Mouse (Mus musculus) hindbrain, embryonic 16.5 days (tissue): ENCODE data around the gene Myh6. TPM values are rescaled to one million over a fixed set of nuclear protein-coding genes. Genes with fewer than 3 reads are reported as not detected.

Experiments
- ATAC-seq: fragments of 200-750 bp; cut with Nextera tagmentation; 2 replicates; pipeline ENCODE4 v1.8.0; 2017; ENCODE audit warnings: moderate TSS enrichment, moderate library complexity
- H3K27ac ChIP-seq: fragments of 300-500 bp; sonication (generic); 2 replicates; pipeline ENCODE4 v1.5.1; 2014; ENCODE audit warnings: low read depth, mild to moderate bottlenecking, control low read depth, low read length, moderate library complexity
- H3K27me3 ChIP-seq: fragments of 300-500 bp; sonication (generic); replicated peaks from 2 replicates; pipeline ENCODE4 v1.6.1; 2014; ENCODE audit warnings: low read length; ENCODE audit not compliant: control insufficient read depth, insufficient read depth
- H3K36me3 ChIP-seq: fragments of 300-500 bp; sonication (generic); 2 replicates; pipeline ENCODE4 v1.6.1; 2014; ENCODE audit warnings: mild to moderate bottlenecking, low read length, moderate library complexity, mixed read lengths; ENCODE audit not compliant: control insufficient read depth, insufficient read depth
- H3K4me1 ChIP-seq: fragments of 300-500 bp; sonication (generic); 2 replicates; pipeline ENCODE4 v1.6.1; 2014; ENCODE audit warnings: low read depth, low read length; ENCODE audit not compliant: control insufficient read depth, insufficient read depth
- H3K4me2 ChIP-seq: fragments of 300-500 bp; sonication (generic); 2 replicates; pipeline ENCODE4 v1.6.1; 2014; ENCODE audit warnings: mild to moderate bottlenecking, low read length, control low read depth, moderate library complexity
- H3K4me3 ChIP-seq: fragments of 300-500 bp; sonication (generic); 2 replicates; pipeline ENCODE4 v1.5.1; 2014; ENCODE audit warnings: mild to moderate bottlenecking, low read length, control low read depth, moderate library complexity
- H3K9ac ChIP-seq: fragments of 300-500 bp; sonication (generic); 2 replicates; pipeline ENCODE4 v1.6.1; 2014; ENCODE audit warnings: low read depth, mild to moderate bottlenecking, control low read depth, low read length, moderate library complexity
- H3K9me3 ChIP-seq: fragments of 300-500 bp; sonication (generic); 2 replicates; pipeline ENCODE4 v1.6.1; 2014; ENCODE audit warnings: mild to moderate bottlenecking, low read length, moderate library complexity; ENCODE audit not compliant: control insufficient read depth
- WGBS: fragments of 180-500 bp; shearing (Covaris S2); extraction: QIAGEN DNeasy Blood & Tissue Kit; methylation state at CpG from one replicate; pipeline ENCODE4 v1.1.7; 2014; 5-methylcytosine and 5-hydroxymethylcytosine counted together
- polyA plus RNA-seq: library from polyadenylated mRNA; unstranded; fragments of >200 nt; fragmentation: Nextera tagmentation; extraction: Ambion mirVana; gene quantifications from 2 replicates; pipeline ENCODE4 v1.2.1, GENCODE M21; 2015

Myh6 gene
- polyA plus RNA-seq, 1 experiment from 2014 or later: 1.8 TPM

GRCm38 (mm10) chr14:54997297-54997696 is 30.6 kb upstream of the Myh6 start:
- Histone ChIP-seq H3K27me3 (no peaks in the 10 kb centered on the region), H3K4me3 (no peak overlapping the region), H3K4me2 (no peak overlapping the region), H3K27ac (no peak overlapping the region), H3K4me1 (peaks cover 14% of the 10 kb centered on the region), H3K9me3 (no peaks in the 10 kb centered on the region), H3K36me3 (no peaks in the 10 kb centered on the region), H3K9ac (no peak overlapping the region)
- WGBS: 37% methylated on average over 4 of the region's 4 CpGs
- no peak for ATAC-seq

- H3K27ac ChIP-seq: no peak overlapping the region
- WGBS: 42% methylated on average over 9 of the region's 9 CpGs
Measured at GRCm38 (mm10) chr14:54996793-54997192, 30.1 kb upstream of the Myh6 start.

GRCm38 (mm10) chr14:54995457-54996138 is 28.9 kb upstream of the Myh6 start:
- Histone ChIP-seq H3K36me3 (no peaks in the 10 kb centered on the region), H3K4me3 (no peak overlapping the region), H3K9ac (peak overlapping the region; percentile 20; the same call in 1 of the 2 replicates), H3K27me3 (no peaks in the 10 kb centered on the region), H3K9me3 (no peaks in the 10 kb centered on the region), H3K27ac (peak overlapping the region; percentile 82), H3K4me2 (peak overlapping the region; percentile 15; the same call in 1 of the 2 replicates), H3K4me1 (peaks cover 14% of the 10 kb centered on the region)
- ATAC-seq: peak; percentile 85
- WGBS: 31% methylated on average over 14 of the region's 14 CpGs

More at GRCm38 (mm10) chr14:54996793-54997192, 30.1 kb upstream of the Myh6 start:
- H3K4me1 ChIP-seq: peaks cover 14% of the 10 kb centered on the region
- H3K9ac ChIP-seq: no peak overlapping the region
- no peak for ATAC-seq
- no peak overlapping the region for H3K4me2 ChIP-seq
- H3K36me3 ChIP-seq: no peaks in the 10 kb centered on the region
- H3K27me3 ChIP-seq: no peaks in the 10 kb centered on the region
- no peaks in the 10 kb centered on the region for H3K9me3 ChIP-seq
- H3K4me3 ChIP-seq: no peak overlapping the region

- Histone ChIP-seq H3K9me3 (no peaks in the 10 kb centered on the region), H3K4me3 (no peak overlapping the region), H3K27ac (peak overlapping the region; percentile 82), H3K4me1 (peaks cover 14% of the 10 kb centered on the region), H3K9ac (no peak overlapping the region), H3K4me2 (no peak overlapping the region), H3K36me3 (no peaks in the 10 kb centered on the region), H3K27me3 (no peaks in the 10 kb centered on the region)
- peak; percentile 12; the same call in 1 of the 2 replicates for ATAC-seq
Measured at GRCm38 (mm10) chr14:54994869-54995186, 28.1 kb upstream of the Myh6 start.

- H3K27me3 ChIP-seq: no peaks in the 10 kb centered on the region
- WGBS: 54% methylated on average over 11 of the region's 11 CpGs
- no peak within 1 kb of the TSS for H3K4me3 ChIP-seq
- no peaks in the 10 kb centered on the region for H3K36me3 ChIP-seq
- H3K9me3 ChIP-seq: no peaks in the 10 kb centered on the region
- H3K4me2 ChIP-seq: no peak within 1 kb of the TSS; the same call in 1 of the 2 replicates
- no peak for ATAC-seq
- H3K9ac ChIP-seq: peak within 1 kb of the TSS; percentile 20; the same call in 1 of the 2 replicates
- H3K4me1 ChIP-seq: peaks cover 14% of the 10 kb centered on the region
- H3K27ac ChIP-seq: peak within 1 kb of the TSS; percentile 82
Measured at GRCm38 (mm10) chr14:54994136-54994868, 27.6 kb upstream of the Myh6 start, which contains the start of gene Myh7. TSS of gene Myh7 (minus strand) at chr14:54994626.

- no peak overlapping the region for H3K27ac ChIP-seq
- no peak overlapping the region for H3K4me3 ChIP-seq
- H3K9ac ChIP-seq: no peak overlapping the region
- ATAC-seq: no peak
- H3K4me2 ChIP-seq: no peak overlapping the region
- H3K9me3 ChIP-seq: no peaks in the 10 kb centered on the region
- H3K36me3 ChIP-seq: no peaks in the 10 kb centered on the region
- 74% methylated on average over 10 of the region's 10 CpGs for WGBS
- no peaks in the 10 kb centered on the region for H3K27me3 ChIP-seq
- peaks cover 14% of the 10 kb centered on the region for H3K4me1 ChIP-seq
Measured at GRCm38 (mm10) chr14:54993636-54994035, 26.9 kb upstream of the Myh6 start.

GRCm38 (mm10) chr14:54992196-54992595 is 25.5 kb upstream of the Myh6 start:
- Histone ChIP-seq H3K36me3 (no peaks in the 10 kb centered on the region), H3K27ac (no peak overlapping the region), H3K4me3 (no peak overlapping the region), H3K27me3 (no peaks in the 10 kb centered on the region), H3K9me3 (no peaks in the 10 kb centered on the region), H3K4me1 (peaks cover 14% of the 10 kb centered on the region), H3K4me2 (no peak overlapping the region), H3K9ac (no peak overlapping the region)
- ATAC-seq: no peak
- WGBS: 91% methylated on average over 10 of the region's 10 CpGs

GRCm38 (mm10) chr14:54989886-54990441 is 23.2 kb upstream of the Myh6 start:
- Histone ChIP-seq H3K27ac (peak overlapping the region; percentile 57; the same call in 1 of the 2 replicates), H3K4me3 (no peak overlapping the region), H3K9me3 (no peaks in the 10 kb centered on the region), H3K36me3 (no peaks in the 10 kb centered on the region), H3K4me1 (peaks cover 8% of the 10 kb centered on the region), H3K27me3 (no peaks in the 10 kb centered on the region), H3K9ac (no peak overlapping the region), H3K4me2 (no peak overlapping the region)
- no peak for ATAC-seq
- WGBS: 76% methylated on average over 8 of the region's 8 CpGs

GRCm38 (mm10) chr14:54988882-54989281 is 22.2 kb upstream of the Myh6 start:
- no peak overlapping the region for H3K4me3 ChIP-seq
- WGBS: 90% methylated on average over 13 of the region's 13 CpGs
- no peak overlapping the region for H3K9ac ChIP-seq
- no peak overlapping the region for H3K4me2 ChIP-seq
- H3K27ac ChIP-seq: no peak overlapping the region
- H3K27me3 ChIP-seq: no peaks in the 10 kb centered on the region
- no peaks in the 10 kb centered on the region for H3K4me1 ChIP-seq
- ATAC-seq: no peak
- no peaks in the 10 kb centered on the region for H3K36me3 ChIP-seq
- no peaks in the 10 kb centered on the region for H3K9me3 ChIP-seq
